Mouse (Mus musculus) midbrain, postnatal 0 days (tissue): ENCODE measurements around the gene Ppif. TPM values are rescaled to one million over a fixed set of nuclear protein-coding genes. Genes with fewer than 3 reads are reported as not detected.

ENCODE experiments used
- ATAC-seq: fragments of 200-750 bp; cut with Nextera tagmentation; 2 replicates; pipeline ENCODE4 v1.8.0; 2017; ENCODE audit warnings: moderate number of reproducible peaks, mild to moderate bottlenecking, moderate TSS enrichment, moderate library complexity; ENCODE audit not compliant: low FRiP score
- DNase-seq: peaks from one replicate; pipeline ENCODE4 v3.0.0-alpha.2; 2015; ENCODE audit warnings: low spot score
- H3K27ac ChIP-seq: fragments of 300-500 bp; sonication (generic); 2 replicates; pipeline ENCODE4 v1.5.1; 2014; ENCODE audit warnings: low read depth, mild to moderate bottlenecking, low read length, mixed read lengths
- H3K27me3 ChIP-seq: fragments of 300-500 bp; sonication (generic); 2 replicates; pipeline ENCODE4 v1.6.1; 2014; ENCODE audit warnings: low read length, control low read depth, mixed read lengths; ENCODE audit not compliant: insufficient read depth
- H3K36me3 ChIP-seq: fragments of 300-500 bp; sonication (generic); 2 replicates; pipeline ENCODE4 v1.6.1; 2014; ENCODE audit warnings: low read length, control low read depth, mixed read lengths; ENCODE audit not compliant: insufficient read depth
- H3K4me1 ChIP-seq: fragments of 300-500 bp; sonication (generic); 2 replicates; pipeline ENCODE4 v1.6.1; 2014; ENCODE audit warnings: mild to moderate bottlenecking, control low read depth, antibody characterized with exemption, low read length, mixed read lengths; ENCODE audit not compliant: insufficient read depth
- H3K4me2 ChIP-seq: fragments of 300-500 bp; sonication (generic); 2 replicates; pipeline ENCODE4 v1.6.1; 2014; ENCODE audit warnings: low read depth, mild to moderate bottlenecking, low read length, mixed read lengths; ENCODE audit not compliant: poor library complexity, severe bottlenecking
- H3K4me3 ChIP-seq: fragments of 300-500 bp; sonication (generic); 2 replicates; pipeline ENCODE4 v1.5.1; 2014; ENCODE audit warnings: low read depth, mild to moderate bottlenecking, low read length, moderate library complexity
- H3K9ac ChIP-seq: fragments of 300-500 bp; sonication (generic); replicated peaks from 2 replicates; pipeline ENCODE4 v1.6.1; 2014; ENCODE audit warnings: mild to moderate bottlenecking, low read length, moderate library complexity, mixed read lengths; ENCODE audit not compliant: poor library complexity, severe bottlenecking
- H3K9me3 ChIP-seq: fragments of 300-500 bp; sonication (generic); 2 replicates; pipeline ENCODE4 v1.6.1; 2016; ENCODE audit warnings: low read length, control low read depth
- CTCF ChIP-seq: IDR thresholded peaks from 2 replicates; pipeline ENCODE4 v1.5.1; 2016; ENCODE audit warnings: antibody characterized with exemption, mild to moderate bottlenecking
- WGBS: fragments of 180-500 bp; shearing (Covaris S2); extraction: QIAGEN DNeasy Blood & Tissue Kit; methylation state at CpG from one replicate; pipeline ENCODE4 v1.1.7; 2014; 5-methylcytosine and 5-hydroxymethylcytosine counted together
- polyA plus RNA-seq: library from polyadenylated mRNA; unstranded; fragments of >200 nt; fragmentation: Nextera tagmentation; extraction: Ambion mirVana; gene quantifications from 2 replicates; pipeline ENCODE4 v1.2.1, GENCODE M21; 2015
- total RNA-seq: library from RNA; depleted of rRNA; stranded (reverse); fragments of >200 nt; gene quantifications from 2 replicates; pipeline ENCODE4 v1.2.3, GENCODE M21; 2014

Ppif gene
- total and polyA plus RNA-seq, 2 experiments from 2014 or later: 50.2 to 55.8 TPM

DNA sequence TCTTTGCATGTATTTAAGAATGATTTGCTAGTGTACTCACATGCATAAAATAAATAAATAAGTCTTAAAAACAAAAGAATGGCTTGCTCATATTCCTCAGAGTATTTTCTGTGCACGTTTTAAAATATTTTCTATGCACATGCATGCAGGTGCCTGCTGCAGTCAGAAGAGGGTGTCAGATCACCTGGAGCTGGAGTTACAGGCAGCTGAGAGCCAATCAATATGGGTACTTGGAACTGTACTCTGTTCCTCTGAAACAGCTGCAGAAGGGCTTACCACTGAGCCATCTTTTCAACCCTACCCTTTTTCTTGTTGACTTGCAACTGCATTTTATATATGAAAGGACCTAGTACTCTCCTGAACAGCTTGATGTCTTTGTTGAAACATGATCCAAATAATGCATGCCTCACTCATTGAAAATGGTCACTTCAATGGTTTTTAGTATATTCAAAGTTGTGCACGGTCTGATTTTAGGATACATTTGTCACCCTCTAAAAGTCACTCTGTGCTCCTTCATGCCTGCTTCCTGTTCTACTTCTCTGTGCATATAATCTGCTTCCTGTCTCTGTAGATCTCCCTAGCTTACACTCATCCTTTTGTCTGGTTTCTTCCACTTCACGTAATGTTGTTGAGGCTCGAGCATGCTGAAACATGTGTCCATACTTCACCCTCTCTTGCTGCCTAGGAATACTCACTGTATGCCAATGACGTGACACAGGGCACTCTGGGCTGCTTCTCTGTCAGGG lies 27.2 kb downstream of the Ppif start:
- no peak overlapping the region for H3K4me2 ChIP-seq
- H3K4me1 ChIP-seq: no peaks in the 10 kb centered on the region; the same call in 1 of the 2 replicates
- TF ChIP-seq CTCF: no peak
- ATAC-seq (no peak), DNase-seq (no peak)
- 88% methylated on average over 5 of the region's 5 CpGs for WGBS
- H3K27ac ChIP-seq: no peak overlapping the region
- no peak overlapping the region for H3K4me3 ChIP-seq
- H3K36me3 ChIP-seq: no peaks in the 10 kb centered on the region
- H3K27me3 ChIP-seq: no peaks in the 10 kb centered on the region
- H3K9ac ChIP-seq: no peak overlapping the region
- no peaks in the 10 kb centered on the region for H3K9me3 ChIP-seq

DNA sequence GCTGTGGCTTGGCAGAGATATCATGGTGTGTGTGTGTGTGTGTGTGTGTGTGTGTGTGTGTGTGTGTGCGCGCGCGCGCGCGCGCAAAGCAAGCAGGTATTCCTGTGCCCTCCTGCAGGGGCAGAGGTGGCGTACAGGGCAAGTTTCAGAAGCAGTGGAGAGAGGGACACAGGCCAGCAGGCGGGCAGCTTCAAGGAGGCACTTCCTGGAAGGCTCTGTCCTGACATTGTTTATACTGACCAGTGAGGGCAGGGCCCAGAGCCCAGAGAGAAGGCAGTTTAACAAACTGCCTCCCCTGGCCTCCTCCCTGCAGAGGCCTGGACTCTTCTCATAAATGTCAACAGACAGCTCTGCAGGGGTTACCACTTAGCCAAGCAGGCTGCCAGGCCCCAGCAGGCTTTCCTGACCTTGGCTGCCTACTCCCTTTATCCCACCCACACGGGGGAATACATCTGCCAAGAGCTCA lies 31.1 kb downstream of the Ppif start:
- no peaks in the 10 kb centered on the region for H3K9me3 ChIP-seq
- H3K27ac ChIP-seq: 0 out of 2 replicates have a peak overlapping the region, but pooled peaks have one; percentile 26

DNA sequence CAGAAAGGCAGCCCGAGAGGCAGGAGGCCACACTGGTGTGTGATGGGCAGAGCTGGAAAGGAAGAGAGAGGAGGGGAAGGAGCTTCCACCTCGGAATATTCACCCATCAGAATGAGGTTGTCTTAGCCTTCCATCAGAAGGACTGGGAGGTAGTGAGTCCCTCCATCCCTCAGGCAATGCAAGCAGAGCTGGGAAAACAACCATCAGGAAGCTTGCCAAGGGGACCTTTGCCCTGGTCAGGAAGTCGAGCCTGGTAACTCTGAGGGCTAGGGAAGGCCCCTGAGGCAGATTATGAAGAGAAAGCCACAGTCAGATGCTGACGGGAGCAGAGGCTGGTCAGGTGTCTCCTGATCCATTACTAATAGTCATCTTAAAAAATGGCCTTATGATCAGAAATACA lies 31.7 kb downstream of the Ppif start:
- Histone ChIP-seq H3K9ac (no peak overlapping the region), H3K4me3 (no peak overlapping the region), H3K4me1 (no peaks in the 10 kb centered on the region; the same call in 1 of the 2 replicates), H3K36me3 (no peaks in the 10 kb centered on the region), H3K27me3 (no peaks in the 10 kb centered on the region), H3K9me3 (no peaks in the 10 kb centered on the region), H3K4me2 (no peak overlapping the region), H3K27ac (no peak overlapping the region)
- ATAC-seq (no peak), DNase-seq (no peak)
- no peak for TF ChIP-seq CTCF
- WGBS: 40% methylated on average over 4 of the region's 4 CpGs

More for the DNA sequence above, 31.1 kb downstream of the Ppif start:
- peak; percentile 61 for DNase-seq
- H3K4me1 ChIP-seq: no peaks in the 10 kb centered on the region; the same call in 1 of the 2 replicates
- H3K36me3 ChIP-seq: no peaks in the 10 kb centered on the region
- no peak overlapping the region for H3K4me2 ChIP-seq
- 73% methylated on average over 11 of the region's 11 CpGs for WGBS
- H3K9ac ChIP-seq: no peak overlapping the region
- TF ChIP-seq CTCF: no peak; the same call in 1 of the 2 replicates
- H3K4me3 ChIP-seq: no peak overlapping the region
- ATAC-seq: peak; percentile 52; the same call in 1 of the 2 replicates
- no peaks in the 10 kb centered on the region for H3K27me3 ChIP-seq

DNA sequence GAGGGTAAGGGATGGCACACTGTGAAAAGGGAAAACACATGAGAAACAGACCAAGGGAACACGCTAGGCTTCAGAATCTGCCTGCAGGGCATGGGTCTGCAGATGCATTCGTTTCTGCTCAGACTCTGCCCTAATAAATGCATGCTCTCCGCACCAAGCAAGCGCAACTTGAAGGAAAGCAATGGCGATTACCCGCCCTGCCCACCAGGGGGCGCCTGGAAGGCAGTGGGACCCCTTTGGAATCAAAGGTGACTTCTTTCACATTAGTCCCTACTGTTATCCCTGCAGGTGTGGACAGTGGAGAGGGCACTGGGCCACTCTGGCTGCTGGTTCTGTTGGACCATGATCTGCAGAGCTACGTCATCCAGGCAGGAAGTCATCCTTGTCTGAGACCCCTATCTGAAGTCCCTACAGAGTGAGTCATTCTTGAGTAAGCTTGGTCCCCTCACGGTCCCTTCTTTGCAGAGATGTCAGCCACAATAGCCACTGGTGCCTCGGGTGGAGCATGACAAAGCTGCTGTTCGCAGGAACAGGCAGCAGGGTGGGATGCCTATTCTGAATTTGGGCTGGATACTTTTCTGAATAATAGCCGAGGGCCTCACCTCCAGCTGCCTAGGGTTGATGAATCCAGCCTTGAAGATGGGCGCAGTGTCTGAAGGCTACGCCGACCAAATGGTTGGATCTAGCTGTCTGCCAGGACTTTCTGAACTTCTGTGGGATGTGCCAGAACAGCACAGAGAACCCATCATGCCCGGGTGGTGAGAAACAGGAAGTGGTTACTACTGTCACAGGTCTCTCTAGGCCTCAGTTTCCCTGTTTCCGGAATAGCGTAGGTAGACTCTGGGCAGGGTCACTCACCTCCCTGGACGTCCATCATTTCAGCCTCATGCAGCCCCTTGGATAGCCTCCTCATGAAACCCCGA lies 32.5 kb downstream of the Ppif start:
- Histone ChIP-seq H3K9ac (no peak overlapping the region), H3K27ac (no peak overlapping the region), H3K36me3 (no peaks in the 10 kb centered on the region), H3K4me1 (no peaks in the 10 kb centered on the region; the same call in 1 of the 2 replicates), H3K4me2 (no peak overlapping the region), H3K4me3 (no peak overlapping the region), H3K27me3 (no peaks in the 10 kb centered on the region), H3K9me3 (no peaks in the 10 kb centered on the region)
- no peak for DNase-seq
- 57% methylated on average over 20 of the region's 20 CpGs for WGBS
- no peak for ATAC-seq
- peak; percentile 79 for TF ChIP-seq CTCF

DNA sequence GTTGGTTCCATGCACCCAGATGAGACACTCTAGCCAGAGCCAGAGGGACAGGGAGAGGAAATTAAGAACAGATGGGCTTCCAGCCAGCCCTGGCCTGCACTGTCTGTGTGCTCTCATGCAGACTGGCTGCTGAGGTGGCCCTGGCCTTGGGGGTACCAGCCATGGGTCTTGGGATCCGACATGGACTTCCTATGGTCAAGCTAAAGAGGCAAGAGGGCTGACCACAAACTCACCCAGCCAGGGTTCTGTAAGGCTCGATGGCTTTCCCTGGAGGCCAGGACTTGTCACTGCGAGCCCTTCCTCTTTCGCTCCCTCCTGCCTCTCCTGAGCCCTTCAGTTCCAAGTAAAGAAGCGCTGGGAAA lies 33.2 kb downstream of the Ppif start:
- H3K9ac ChIP-seq: no peak overlapping the region
- H3K4me2 ChIP-seq: no peak overlapping the region
- no peaks in the 10 kb centered on the region for H3K27me3 ChIP-seq
- H3K4me3 ChIP-seq: no peak overlapping the region
- no peaks in the 10 kb centered on the region for H3K9me3 ChIP-seq
- ATAC-seq (no peak), DNase-seq (no peak)
- H3K4me1 ChIP-seq: no peaks in the 10 kb centered on the region; the same call in 1 of the 2 replicates
- H3K27ac ChIP-seq: no peak overlapping the region
- TF ChIP-seq CTCF: no peak
- WGBS: 75% methylated on average over 5 of the region's 5 CpGs
- H3K36me3 ChIP-seq: no peaks in the 10 kb centered on the region
